Mouse (Mus musculus) spleen, adult 2 months (tissue): Measurements from ENCODE around the gene Slc39a11.

Source experiments
- CTCF ChIP-seq: fragments of 200-500 bp; IDR thresholded peaks from 2 replicates; pipeline ENCODE4 v1.5.1; 2011; ENCODE audit warnings: mild to moderate bottlenecking, inconsistent platforms; ENCODE audit not compliant: insufficient read depth, insufficient read length, insufficient replicate concordance; ENCODE audit errors: extremely low read depth
- POLR2A ChIP-seq: fragments of 200-500 bp; IDR thresholded peaks from 2 replicates; pipeline ENCODE4 v1.6.1; 2011; ENCODE audit warnings: low read depth, low read length, inconsistent platforms

- TF ChIP-seq POLR2A (no peak), CTCF (no peak)
Measured at GRCm38 (mm10) chr11:113638680-113639079, 11.2 kb downstream of the Slc39a11 start.
